Mouse (Mus musculus) v-Abl transformed pro-B cells (cell line): ENCODE data around the gene Scyl1.

Experiments used
- in situ Hi-C, 2 experiments: fragments of 400-800 bp; cut with MboI; formaldehyde crosslinking; loops; one replicate each; pipeline ENCODE4 v1.15.1; 2025; ENCODE audit not compliant: unreplicated experiment in 2 of 2

The Scyl1 gene

GRCm38 (mm10) chr19:5725029-5725707, 46.1 kb downstream of the Scyl1 start:
- in situ Hi-C loops = no loop called here

- in situ Hi-C loops = no loop called here
Observed at GRCm38 (mm10) chr19:5724549-5724941, 46.7 kb downstream of the Scyl1 start.

GRCm38 (mm10) chr19:5723934-5724548, 47.2 kb downstream of the Scyl1 start:
- in situ Hi-C loops = no loop called here

GRCm38 (mm10) chr19:5722848-5723425, 48.3 kb downstream of the Scyl1 start:
- in situ Hi-C loops = no loop called here

- in situ Hi-C loops = no loop called here
Observed at GRCm38 (mm10) chr19:5721233-5721632, 50.0 kb downstream of the Scyl1 start.

- in situ Hi-C loops = no loop called here
Observed at GRCm38 (mm10) chr19:5716955-5717354, 54.3 kb downstream of the Scyl1 start.

- in situ Hi-C loops = no loop called here
Observed at GRCm38 (mm10) chr19:5715793-5716688, 55.2 kb downstream of the Scyl1 start.

- in situ Hi-C loops = no loop called here
Observed at GRCm38 (mm10) chr19:5713730-5714129, 57.5 kb downstream of the Scyl1 start.

- in situ Hi-C loops = no loop called here
Observed at GRCm38 (mm10) chr19:5713255-5713654, 58.0 kb downstream of the Scyl1 start.

- in situ Hi-C loops = no loop called here
Observed at GRCm38 (mm10) chr19:5711907-5712460, 59.2 kb downstream of the Scyl1 start.

- in situ Hi-C loops = no loop called here
Observed at GRCm38 (mm10) chr19:5711218-5711617, 60.0 kb downstream of the Scyl1 start.

- in situ Hi-C loops = no loop called here
Observed at GRCm38 (mm10) chr19:5710581-5710980, 60.6 kb downstream of the Scyl1 start.

- in situ Hi-C loops = no loop called here
Observed at GRCm38 (mm10) chr19:5710068-5710467, 61.2 kb downstream of the Scyl1 start.
